9 mouse cellular contexts compared by ENCODE assay signal in the genomic region with DNA sequence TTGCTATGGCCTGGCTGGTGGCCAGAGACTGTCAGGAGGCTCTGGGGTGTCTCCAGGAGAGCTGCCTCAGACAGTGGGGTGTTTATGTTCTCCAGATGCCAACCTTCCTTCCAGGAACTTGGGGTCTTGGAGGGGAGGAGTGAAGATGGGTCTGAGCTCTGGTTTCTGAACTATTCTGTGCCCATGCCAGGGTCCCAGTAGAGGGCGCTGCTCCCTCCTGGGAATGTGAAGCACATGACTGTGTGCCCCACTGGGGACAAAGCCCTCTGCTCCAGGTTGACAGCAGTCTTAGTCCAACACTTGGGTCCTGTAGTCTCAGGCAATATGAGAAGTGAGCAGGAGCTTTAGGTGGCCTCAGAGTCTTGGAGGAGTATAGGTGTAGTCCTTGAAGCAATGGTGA. TPM values are rescaled to one million over a fixed set of nuclear protein-coding genes. Genes with fewer than 3 reads are reported as not detected.
DNase-seq lines count a peak whose midpoint lies in the region; ATAC-seq and TF ChIP-seq lines count a peak whose summit lies in the region.
"Had no signal": no experiment of that assay in that cellular context is flagged by ENCODE, and none has a peak within 500 bp of the region (broad histone marks: within the 10 kb centered on the region; RNA-seq: fewer than 3 reads in every experiment).

No protein-coding gene starts in this region.

- H3K9ac ChIP-seq in lung, embryonic 14.5 days = no peak overlapping the region
- no peak overlapping the region for H3K9ac ChIP-seq in stomach, postnatal 0 days (ENCODE audit: low read length)
- H3K9ac ChIP-seq: limb, embryonic 12.5 days had no signal

- peak; percentile 55 for TF ChIP-seq CTCF in lung, embryonic 14.5 days (IDR thresholded peaks at IDR 0.05; ENCODE audit: low read depth)
- peak; percentile 64 for TF ChIP-seq CTCF in stomach, postnatal 0 days (IDR thresholded peaks at IDR 0.05; ENCODE audit: low read depth)

- no peak for ATAC-seq in CD4-positive, CD25-positive, alpha-beta regulatory T cell, adult 4 months
- no peak for ATAC-seq in lung, embryonic 14.5 days (ENCODE audit: insufficient read depth)
- 0 out of 2 replicates have a peak, but pooled peaks have one; percentile 23 for ATAC-seq in granulocyte monocyte progenitor cell, adult 5-6 weeks (replicated peaks; ENCODE audit: poor library complexity, severe bottlenecking)
- 0 out of 2 replicates have a peak, but pooled peaks have one; percentile 22 for ATAC-seq in stomach, postnatal 0 days (ENCODE audit: low FRiP score, low TSS enrichment)

- H3K9me3 ChIP-seq in lung, embryonic 14.5 days (ENCODE audit: low read depth, low read length) = no peaks in the 10 kb centered on the region
- H3K9me3 ChIP-seq in stomach, postnatal 0 days (ENCODE audit: control insufficient read depth, low read length) = no peaks in the 10 kb centered on the region
- H3K9me3 ChIP-seq: limb, embryonic 12.5 days had no signal

- DNase-seq in CD4-positive, CD25-positive, alpha-beta regulatory T cell, adult 2 months (ENCODE audit: low read depth, low spot score) = peak; percentile 32
- DNase-seq in lung, embryonic 14.5 days = peak; percentile 39
- DNase-seq in lung, postnatal 25 days (ENCODE audit: low spot score) = no peak
- no peak for DNase-seq in stomach, postnatal 0 days (ENCODE audit: low spot score)
- no peak for DNase-seq in urinary bladder, postnatal 4 days (ENCODE audit: low spot score in 2 of 2)
- no peak for DNase-seq in left cerebral cortex, adult 8-10 months (ENCODE audit: low spot score in 2 of 2)

- no peaks in the 10 kb centered on the region for H3K4me1 ChIP-seq in lung, embryonic 14.5 days (ENCODE audit: insufficient read depth)
- no peaks in the 10 kb centered on the region for H3K4me1 ChIP-seq in stomach, postnatal 0 days (replicated peaks; ENCODE audit: control insufficient read depth, insufficient read depth)

- no peaks in the 10 kb centered on the region for H3K27me3 ChIP-seq in lung, embryonic 14.5 days (ENCODE audit: insufficient read depth, low read length)
- no peaks in the 10 kb centered on the region for H3K27me3 ChIP-seq in stomach, postnatal 0 days (ENCODE audit: control insufficient read depth, insufficient read depth, low read length)
- H3K27me3 ChIP-seq: limb, embryonic 12.5 days had no signal

- H3K4me2 ChIP-seq in lung, embryonic 14.5 days = no peak overlapping the region
- no peak overlapping the region for H3K4me2 ChIP-seq in stomach, postnatal 0 days (replicated peaks; ENCODE audit: low read depth)
- H3K4me2 ChIP-seq: limb, embryonic 12.5 days had no signal

- H3K27ac ChIP-seq in lung, embryonic 14.5 days (ENCODE audit: low read depth) = no peak overlapping the region
- no peak overlapping the region for H3K27ac ChIP-seq in stomach, postnatal 0 days (replicated peaks)
- H3K27ac ChIP-seq: limb, embryonic 12.5 days had no signal

- H3K36me3 ChIP-seq in lung, embryonic 14.5 days (ENCODE audit: insufficient read depth) = no peaks in the 10 kb centered on the region
- H3K36me3 ChIP-seq in stomach, postnatal 0 days (ENCODE audit: control insufficient read depth, insufficient read depth, low read length) = no peaks in the 10 kb centered on the region
- H3K36me3 ChIP-seq: limb, embryonic 12.5 days had no signal

- TF ChIP-seq EP300 in stomach, postnatal 0 days (optimal IDR thresholded peaks at IDR 0.05) = no peak

- no peak overlapping the region for H3K4me3 ChIP-seq in lung, embryonic 14.5 days (ENCODE audit: low read depth, low read length)
- no peak overlapping the region for H3K4me3 ChIP-seq in stomach, postnatal 0 days (ENCODE audit: low read depth, low read length)
- H3K4me3 ChIP-seq: limb, embryonic 12.5 days had no signal

- 0% methylated on average over 1 of the region's 1 CpGs for WGBS in lung, embryonic 14.5 days
- WGBS in stomach, postnatal 0 days = 0% methylated on average over 1 of the region's 1 CpGs

RNA-seq across cellular contexts. Expression of a gene that starts 11.5 kb away (rescaled TPM):
- 1 to 10 TPM; 2.4 to 5.6 TPM for polyA plus RNA-seq in CD4-positive, CD25-positive, alpha-beta regulatory T cell, adult 4 months (2017; shearing (Covaris generic))
- polyA plus RNA-seq in lung, embryonic 14.5 days (2014; fragmentation: Nextera tagmentation; extraction: Ambion mirVana) = 0.28 and 0.35 TPM in 2 replicates
- total RNA-seq in granulocyte monocyte progenitor cell, adult 5-6 weeks (2014; fragmentation: Nextera tagmentation) = 4.6 and 7.5 TPM in 2 replicates
- 2.6 and 4.0 TPM in 2 replicates for total RNA-seq in granulocyte monocyte progenitor cell, adult 5-6 weeks (2017)
- polyA plus RNA-seq in stomach, postnatal 0 days (2015; fragmentation: Nextera tagmentation; extraction: Ambion mirVana) = 2.0 and 2.7 TPM in 2 replicates
- total RNA-seq in left cerebral cortex, adult 8-10 months (2022) = 10 to 100 TPM; 21.1 to 28.3 (median 27.8) TPM

RNA-seq across cellular contexts. Expression of a gene that starts 29.6 kb away (rescaled TPM):
- 10 to 100 TPM; 18.6 to 18.9 TPM for polyA plus RNA-seq in CD4-positive, CD25-positive, alpha-beta regulatory T cell, adult 4 months (2017; shearing (Covaris generic))
- 48.4 and 58.8 TPM in 2 replicates for polyA plus RNA-seq in lung, embryonic 14.5 days (2014; fragmentation: Nextera tagmentation; extraction: Ambion mirVana)
- total RNA-seq in granulocyte monocyte progenitor cell, adult 5-6 weeks (2014; fragmentation: Nextera tagmentation) = 15.5 and 18.8 TPM in 2 replicates
- total RNA-seq in granulocyte monocyte progenitor cell, adult 5-6 weeks (2017) = 1.6 and 3.5 TPM in 2 replicates
- 35.1 and 37.7 TPM in 2 replicates for polyA plus RNA-seq in stomach, postnatal 0 days (2015; fragmentation: Nextera tagmentation; extraction: Ambion mirVana)
- 10 to 100 TPM; 42.4 to 46.5 (median 44.1) TPM for total RNA-seq in left cerebral cortex, adult 8-10 months (2022)

RNA-seq across cellular contexts. Expression of a gene that starts 32.7 kb away (rescaled TPM):
- polyA plus RNA-seq in CD4-positive, CD25-positive, alpha-beta regulatory T cell, adult 4 months (2017; shearing (Covaris generic)) = not detected
- 0.17 and 0.18 TPM in 2 replicates for polyA plus RNA-seq in lung, embryonic 14.5 days (2014; fragmentation: Nextera tagmentation; extraction: Ambion mirVana)
- not detected in 2 replicates for total RNA-seq in granulocyte monocyte progenitor cell, adult 5-6 weeks (2014; fragmentation: Nextera tagmentation)
- total RNA-seq in granulocyte monocyte progenitor cell, adult 5-6 weeks (2017) = not detected in 2 replicates
- 0.55 and 1.1 TPM in 2 replicates for polyA plus RNA-seq in stomach, postnatal 0 days (2015; fragmentation: Nextera tagmentation; extraction: Ambion mirVana)
- total RNA-seq in left cerebral cortex, adult 8-10 months (2022) = 1 to 10 TPM in 2 of 4 experiments, under 1 TPM in 2; 0.44 to 1.5 (median 1.2) TPM

RNA-seq across cellular contexts. Expression of a gene that starts 39.9 kb away (rescaled TPM):
- polyA plus RNA-seq in CD4-positive, CD25-positive, alpha-beta regulatory T cell, adult 4 months (2017; shearing (Covaris generic)) = under 1 TPM in 1 of 2 experiments, not detected in 1; 0.31 TPM
- polyA plus RNA-seq in lung, embryonic 14.5 days (2014; fragmentation: Nextera tagmentation; extraction: Ambion mirVana) = 19.2 and 21.0 TPM in 2 replicates
- not detected in 2 replicates for total RNA-seq in granulocyte monocyte progenitor cell, adult 5-6 weeks (2014; fragmentation: Nextera tagmentation)
- not detected in 2 replicates for total RNA-seq in granulocyte monocyte progenitor cell, adult 5-6 weeks (2017)
- polyA plus RNA-seq in stomach, postnatal 0 days (2015; fragmentation: Nextera tagmentation; extraction: Ambion mirVana) = 1.4 and 3.4 TPM in 2 replicates
- total RNA-seq in left cerebral cortex, adult 8-10 months (2022) = 10 to 100 TPM; 12.6 to 18.4 (median 15.6) TPM

Comparison
In these comparisons a context has a peak if more than half of its experiments do, and no peak if none do; other contexts are left out.
1. DNase-seq: peak in CD4-positive, CD25-positive, alpha-beta regulatory T cell, adult 2 months (single experiment) and lung, embryonic 14.5 days (single experiment); none in lung, postnatal 25 days (single experiment), stomach, postnatal 0 days (single experiment), urinary bladder, postnatal 4 days (0 of 2) and left cerebral cortex, adult 8-10 months (0 of 2).
2. ATAC-seq: peak in granulocyte monocyte progenitor cell, adult 5-6 weeks (single experiment) and stomach, postnatal 0 days (single experiment); none in CD4-positive, CD25-positive, alpha-beta regulatory T cell, adult 4 months (single experiment) and lung, embryonic 14.5 days (single experiment).